Mouse (Mus musculus) retina, postnatal 1 day (tissue): ENCODE results near the gene Slc35d1.
A peak's percentile ranks its signal among the peaks of the same experiment; 100 is the strongest.

Experiments used
- DNase-seq: peaks from one replicate; pipeline ENCODE4 v3.0.0-alpha.2; 2012

Slc35d1 gene

GRCm38 (mm10) chr4:103214925-103215820, at the start of gene Slc35d1:
Slc35d1 (minus strand) TSS chr4:103215164.
- DNase-seq, result peak; percentile 91

- no peak for DNase-seq
Measured at GRCm38 (mm10) chr4:103263812-103264396, 48.9 kb upstream of the Slc35d1 start.

- no peak for DNase-seq
Measured at GRCm38 (mm10) chr4:103263378-103263777, 48.4 kb upstream of the Slc35d1 start.

- DNase-seq, result no peak
Measured at GRCm38 (mm10) chr4:103258817-103259216, 43.9 kb upstream of the Slc35d1 start.

GRCm38 (mm10) chr4:103253846-103254245, 38.9 kb upstream of the Slc35d1 start:
- DNase-seq, result no peak

GRCm38 (mm10) chr4:103249436-103250085, 34.6 kb upstream of the Slc35d1 start:
- no peak for DNase-seq

- no peak for DNase-seq
Measured at GRCm38 (mm10) chr4:103247813-103248212, 32.8 kb upstream of the Slc35d1 start.

GRCm38 (mm10) chr4:103247249-103247648, 32.3 kb upstream of the Slc35d1 start:
- DNase-seq, result no peak

GRCm38 (mm10) chr4:103232156-103232555, 17.2 kb upstream of the Slc35d1 start:
- DNase-seq, result no peak

- DNase-seq, result no peak
Measured at GRCm38 (mm10) chr4:103222854-103223253, 7.9 kb upstream of the Slc35d1 start.

- no peak for DNase-seq
Measured at GRCm38 (mm10) chr4:103221789-103222188, 6.8 kb upstream of the Slc35d1 start.

- DNase-seq, result no peak
Measured at GRCm38 (mm10) chr4:103219011-103219410, 4.0 kb upstream of the Slc35d1 start.

- no peak for DNase-seq
Measured at GRCm38 (mm10) chr4:103216046-103216445, 1.1 kb upstream of the Slc35d1 start.

GRCm38 (mm10) chr4:103214498-103214924, 453 bp downstream of the Slc35d1 start:
- DNase-seq, result peak; percentile 87

- peak; percentile 14 for DNase-seq
Measured at GRCm38 (mm10) chr4:103213859-103214497, 986 bp downstream of the Slc35d1 start.

GRCm38 (mm10) chr4:103208553-103208952, 6.4 kb downstream of the Slc35d1 start:
- DNase-seq, result no peak

- DNase-seq, result no peak
Measured at GRCm38 (mm10) chr4:103203646-103204045, 11.3 kb downstream of the Slc35d1 start.

- DNase-seq, result no peak
Measured at GRCm38 (mm10) chr4:103200046-103200445, 14.9 kb downstream of the Slc35d1 start.

GRCm38 (mm10) chr4:103199086-103199485, 15.9 kb downstream of the Slc35d1 start:
- no peak for DNase-seq

GRCm38 (mm10) chr4:103197401-103197800, 17.6 kb downstream of the Slc35d1 start:
- DNase-seq, result no peak

- no peak for DNase-seq
Measured at GRCm38 (mm10) chr4:103192421-103192820, 22.5 kb downstream of the Slc35d1 start.

GRCm38 (mm10) chr4:103188786-103189640, 26.0 kb downstream of the Slc35d1 start:
- DNase-seq, result no peak
